Mouse (Mus musculus) stomach, postnatal 0 days (tissue): ENCODE measurements around the gene Olfr1219.

Source experiments
- CTCF ChIP-seq: IDR thresholded peaks from 2 replicates; pipeline ENCODE4 v1.5.1; 2016; ENCODE audit warnings: antibody characterized with exemption, low read depth, mild to moderate bottlenecking, moderate library complexity
- EP300 ChIP-seq: optimal IDR thresholded peaks from 2 replicates; pipeline ENCODE3; 2016; ENCODE audit warnings: antibody characterized with exemption

DNA sequence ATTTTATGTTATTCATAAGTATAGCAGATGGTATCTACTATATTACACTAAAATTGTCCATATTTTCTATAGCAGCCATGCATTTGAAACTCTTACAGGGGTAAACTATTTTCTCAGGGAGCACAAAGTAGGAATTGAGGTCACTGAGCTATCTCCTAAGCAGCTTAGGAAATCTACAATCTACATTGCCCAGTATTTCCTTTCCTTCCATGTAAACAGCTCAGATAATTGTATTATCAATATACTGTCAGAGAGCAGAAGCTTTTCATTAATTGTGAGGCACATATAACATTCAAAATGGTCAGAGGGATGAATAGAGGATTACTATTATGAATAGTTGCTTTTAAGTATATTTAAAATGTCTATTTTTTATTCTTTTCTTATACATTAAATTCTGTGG, 1.8 kb downstream of the Olfr1219 start:
- no peak for TF ChIP-seq CTCF
- TF ChIP-seq EP300, result no peak
